In genomic region chr17:12309493-12309892, GRCm38 (mm10) we compare ENCODE assay signal across 11 mouse cellular contexts.
"Had no signal": no experiment of that assay in that cellular context is flagged by ENCODE, and none has a peak within 500 bp of the region (broad histone marks: within the 10 kb centered on the region; RNA-seq: fewer than 3 reads in every experiment).

No protein-coding gene starts in this region.

- H3K4me3 ChIP-seq: hindbrain, embryonic 15.5 days; midbrain, embryonic 15.5 days; neural tube, embryonic 12.5 days; stomach, embryonic 15.5 days had no signal

- H3K4me2 ChIP-seq: hindbrain, embryonic 15.5 days; midbrain, embryonic 11.5 days; midbrain, embryonic 15.5 days; neural tube, embryonic 12.5 days; stomach, embryonic 15.5 days had no signal

- H3K9ac ChIP-seq: hindbrain, embryonic 15.5 days; midbrain, embryonic 15.5 days; neural tube, embryonic 12.5 days; stomach, embryonic 15.5 days had no signal

- H3K4me1 ChIP-seq: neural tube, embryonic 12.5 days had no signal

- H3K27ac ChIP-seq: hindbrain, embryonic 15.5 days; midbrain, embryonic 15.5 days; neural tube, embryonic 12.5 days; stomach, embryonic 15.5 days had no signal

- H3K36me3 ChIP-seq: hindbrain, embryonic 15.5 days; midbrain, embryonic 15.5 days; neural tube, embryonic 12.5 days; stomach, embryonic 15.5 days had no signal

- DNase-seq: kidney, adult 9 months; kidney, postnatal 14 days; lung, adult 18-20 months; right cerebral cortex, postnatal 14 days; thymus, adult 2 months; thymus, postnatal 36 days had no signal

- H3K27me3 ChIP-seq: hindbrain, embryonic 15.5 days; midbrain, embryonic 15.5 days; neural tube, embryonic 12.5 days; stomach, embryonic 15.5 days had no signal

- H3K9me3 ChIP-seq: hindbrain, embryonic 15.5 days; midbrain, embryonic 15.5 days; neural tube, embryonic 12.5 days; stomach, embryonic 15.5 days had no signal
